Mouse (Mus musculus) gastrocnemius, postnatal 14 days (tissue): ENCODE data around the gene Tcf23. TPM values are rescaled to one million over a fixed set of nuclear protein-coding genes. Genes with fewer than 3 reads are reported as not detected.
A peak's percentile ranks its signal among the peaks of the same experiment; 100 is the strongest.

Source experiments
- DNase-seq: peaks from one replicate; pipeline ENCODE4 v3.0.0; 2021; ENCODE audit warnings: mixed read lengths
- intact Hi-C: fragments of 180-260 bp; cut with DNase I; formaldehyde crosslinking; loops from one replicate; pipeline ENCODE4 v1.15.1; 2025; ENCODE audit warnings: low total_unique reads
- long read RNA-seq, 2 experiments: library from polyadenylated mRNA; stranded (forward); transcript quantifications; one replicate each; pipeline ENCODE4 v2.0.0; 2021
- total RNA-seq, 2 experiments: library from RNA; stranded (reverse); gene quantifications; 2 replicates each; pipeline ENCODE4 v1.2.3; 2021

Tcf23 gene
- under 1 TPM; 0.35 to 0.66 TPM for total RNA-seq
- long read RNA-seq, experiment 1, full-length matches to known transcripts = 1 of 1 reads
- long read RNA-seq, experiment 1, partial matches to known transcripts = 0 of 1 reads
- long read RNA-seq, experiment 1, other reads (novel, unspliced or antisense) = 0 of 1 reads
- long read RNA-seq, experiment 2, full-length matches to known transcripts = 1 of 1 reads
- long read RNA-seq, experiment 2, partial matches to known transcripts = 0 of 1 reads
- long read RNA-seq, experiment 2, other reads (novel, unspliced or antisense) = 0 of 1 reads

DNA sequence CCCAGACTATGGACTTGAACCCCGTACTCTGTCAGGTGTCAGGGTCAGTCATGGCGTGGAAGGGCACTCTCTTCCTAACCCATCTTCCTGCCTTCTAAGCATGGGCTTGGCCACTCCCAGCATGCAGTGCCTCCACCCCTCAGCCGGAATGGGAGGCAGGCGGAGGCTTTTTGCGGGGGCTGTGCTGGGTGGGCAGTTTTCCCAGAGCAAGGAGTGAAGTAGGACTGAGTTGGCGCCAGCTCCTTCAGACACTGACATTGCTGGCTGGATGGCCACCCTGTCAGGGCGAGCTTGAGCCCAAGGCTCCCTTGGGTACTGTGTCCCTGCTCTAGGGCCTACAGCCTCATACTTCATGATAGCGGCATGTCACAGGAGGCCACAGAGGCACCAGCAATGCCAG, at the start of gene Tcf23:
TSS of gene Tcf23 (plus strand) at position 247 of the 400 bp plus-strand sequence.
- intact Hi-C loops = no loop called here
- DNase-seq = peak; percentile 62

DNA sequence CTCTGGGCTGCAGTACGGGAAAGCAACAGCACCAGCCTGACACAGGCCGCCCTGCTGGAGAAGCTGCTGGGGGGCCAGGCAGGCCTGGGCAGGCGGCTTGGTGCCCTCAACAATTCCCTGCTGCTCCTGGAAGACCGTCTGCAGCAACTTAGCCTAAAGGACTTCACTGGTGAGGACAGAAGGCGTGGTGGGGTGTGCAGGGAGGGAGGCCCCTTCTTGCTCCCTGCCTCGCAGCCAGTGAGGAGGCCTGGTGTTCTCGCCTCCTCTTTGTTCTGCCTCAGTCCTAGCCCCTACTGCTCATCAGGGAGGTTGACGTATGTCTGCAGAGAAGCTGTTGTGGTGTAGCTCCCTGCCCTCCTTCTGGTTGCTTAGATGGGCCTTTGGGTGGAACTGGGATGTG, 49.8 kb upstream of the Tcf23 start:
- intact Hi-C loops = loop anchor here (5.0 kb wide), 1 partner anchor 41 kb away; no protein-coding TSS in a partner anchor
- DNase-seq = no peak

DNA sequence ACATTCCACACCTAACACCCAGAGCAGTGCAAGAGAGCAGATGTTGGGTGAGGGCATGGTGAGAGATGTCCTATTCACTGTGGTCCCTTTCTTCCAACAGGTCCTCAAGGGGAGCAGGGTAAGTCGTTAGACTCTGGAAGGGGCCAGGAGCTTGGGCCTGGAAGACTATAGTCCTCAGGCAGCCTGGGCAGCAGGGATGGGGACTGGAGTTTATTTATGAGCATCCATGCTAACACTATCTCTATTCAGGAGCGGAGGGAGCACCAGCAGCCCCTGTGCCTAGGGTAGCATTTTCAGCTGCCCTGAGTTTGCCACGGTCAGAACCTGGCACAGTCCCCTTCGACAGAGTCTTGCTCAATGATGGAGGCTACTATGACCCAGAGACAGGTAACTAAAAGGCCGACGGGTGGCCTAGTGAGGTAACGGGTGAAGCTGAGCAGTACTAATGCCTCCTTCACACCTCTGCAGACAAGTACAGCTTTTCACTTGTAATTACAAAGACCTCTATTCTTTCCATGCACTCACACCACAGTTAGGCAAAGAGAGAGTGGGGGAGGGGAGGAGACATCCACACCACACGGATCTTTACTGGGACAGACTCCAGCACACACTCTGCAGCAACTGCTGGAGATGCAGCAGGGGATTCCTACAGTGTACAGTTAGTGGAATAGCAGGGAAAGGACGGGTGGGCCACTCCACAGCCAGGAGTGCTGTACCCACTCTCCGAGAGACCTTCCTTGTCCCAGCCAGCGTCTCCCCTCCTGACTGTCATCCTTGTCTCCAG, 48.4 kb upstream of the Tcf23 start:
- intact Hi-C loops = loop anchor here (5.0 kb wide), 1 partner anchor 43 kb away; no protein-coding TSS in a partner anchor

GRCm38 (mm10) chr5:30920621-30921020, 47.8 kb upstream of the Tcf23 start:
- no peak for DNase-seq
- intact Hi-C loops = no loop called here

More for the DNA sequence above, 48.4 kb upstream of the Tcf23 start:
- no peak for DNase-seq

DNA sequence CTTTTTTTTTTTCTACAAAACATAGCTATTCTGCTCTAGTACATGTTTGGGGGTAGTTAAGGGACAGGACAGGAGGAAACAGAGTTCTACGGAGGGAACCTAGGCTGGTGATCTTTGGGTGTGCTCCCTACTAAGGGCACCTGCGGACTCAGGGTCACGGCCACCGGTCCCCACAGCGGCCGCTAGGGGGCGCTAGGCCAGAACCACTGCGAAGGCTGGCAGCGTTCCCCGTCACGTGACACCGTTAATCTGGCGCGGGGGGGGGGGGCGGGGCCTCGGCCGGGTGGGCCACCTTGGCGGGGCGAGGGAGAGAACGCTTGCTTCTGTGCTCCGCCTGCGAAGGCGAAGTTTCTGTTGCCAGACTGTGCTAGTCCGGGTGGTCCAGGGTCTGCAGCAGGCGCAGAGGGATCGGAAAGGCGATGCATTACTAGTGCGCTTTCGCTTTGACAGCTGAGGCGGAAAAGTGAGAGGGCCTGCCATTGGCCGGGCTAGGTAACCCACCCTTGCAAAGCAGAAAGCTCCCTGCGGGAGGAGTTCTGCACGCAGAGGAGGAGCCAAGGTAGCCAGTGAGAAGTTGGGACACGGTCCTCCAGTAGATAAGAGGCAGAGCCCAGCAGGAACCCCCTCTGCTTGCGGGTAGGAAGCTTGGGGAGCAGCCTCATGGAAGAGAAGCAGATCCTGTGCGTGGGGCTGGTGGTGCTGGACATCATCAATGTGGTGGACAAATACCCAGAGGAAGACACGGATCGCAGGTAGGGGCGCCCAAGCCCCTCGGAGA, 47.0 kb upstream of the Tcf23 start, which contains the start of gene Khk:
TSS of gene Khk (plus strand) at position 176 of the 778 bp plus-strand sequence.
- intact Hi-C loops = no loop called here
- DNase-seq = peak; percentile 91

DNA sequence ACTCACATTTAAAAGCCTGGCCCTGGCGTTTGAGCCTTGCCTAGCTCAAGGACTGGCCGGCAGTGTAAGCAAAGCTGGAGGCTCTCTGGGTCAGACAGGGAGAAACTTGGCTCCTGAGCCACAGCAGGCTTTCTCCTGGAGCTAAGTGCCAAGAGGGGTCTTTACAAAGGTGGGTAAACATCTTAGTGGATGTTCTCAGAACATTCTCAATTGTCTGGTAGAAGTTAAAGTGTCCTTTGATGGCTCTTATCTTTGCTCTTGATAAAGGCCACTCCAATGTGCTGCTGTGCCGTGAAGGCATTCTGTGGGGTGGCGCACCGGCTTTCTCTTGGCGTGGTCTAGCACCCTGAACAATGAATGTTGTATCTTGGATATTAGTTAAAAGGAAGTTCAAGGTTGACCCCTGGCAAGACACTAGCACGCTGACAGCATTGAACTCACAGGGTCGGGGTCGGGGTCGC, 45.9 kb upstream of the Tcf23 start:
- intact Hi-C loops = no loop called here
- DNase-seq = no peak

- DNase-seq = no peak
- intact Hi-C loops = no loop called here
Observed at GRCm38 (mm10) chr5:30923119-30923518, 45.3 kb upstream of the Tcf23 start.

GRCm38 (mm10) chr5:30924614-30925013, 43.8 kb upstream of the Tcf23 start:
- intact Hi-C loops = loop anchor here (5.0 kb wide), 1 partner anchor 78 kb away; no protein-coding TSS in a partner anchor
- DNase-seq = no peak

GRCm38 (mm10) chr5:30925217-30925616, 43.2 kb upstream of the Tcf23 start:
- intact Hi-C loops = loop anchor here (5.0 kb wide), 1 partner anchor 77 kb away; no protein-coding TSS in a partner anchor
- DNase-seq = no peak

GRCm38 (mm10) chr5:30926073-30926472, 42.4 kb upstream of the Tcf23 start:
- intact Hi-C loops = loop anchor here (5.0 kb wide), 1 partner anchor 76 kb away; no protein-coding TSS in a partner anchor
- no peak for DNase-seq

DNA sequence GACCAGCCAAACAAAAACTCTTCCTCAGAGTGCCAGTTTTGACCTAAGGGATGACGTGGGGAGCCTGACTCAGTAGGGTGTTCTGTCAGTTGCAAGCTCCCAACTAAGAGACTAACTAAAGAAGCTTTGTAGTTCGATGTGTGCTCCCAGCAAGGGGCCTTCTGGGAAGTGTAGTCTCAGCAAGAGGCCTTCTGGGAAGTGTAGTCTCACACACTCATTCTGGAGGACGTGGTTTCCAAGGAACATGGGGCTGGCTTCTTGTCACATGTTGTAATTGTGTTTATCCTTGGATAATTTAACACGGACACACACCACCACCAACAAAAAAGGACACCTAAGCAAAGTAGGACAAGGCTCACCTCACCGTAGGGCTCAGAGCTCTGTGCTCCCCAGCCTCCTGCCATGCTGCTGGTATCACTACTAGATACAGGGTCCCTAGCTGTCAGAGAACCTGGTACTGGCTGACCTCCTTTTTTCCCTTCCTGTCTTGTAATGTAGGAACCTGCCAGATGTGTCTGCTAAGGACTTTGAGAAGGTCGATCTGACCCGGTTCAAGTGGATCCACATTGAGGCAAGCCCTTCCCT, 40.4 kb upstream of the Tcf23 start:
- DNase-seq = no peak
- intact Hi-C loops = loop anchor here (5.0 kb wide), 1 partner anchor 74 kb away; no protein-coding TSS in a partner anchor

- DNase-seq = peak; percentile 77
- intact Hi-C loops = no loop called here
Observed at GRCm38 (mm10) chr5:30930121-30930520, 38.3 kb upstream of the Tcf23 start.

GRCm38 (mm10) chr5:30930846-30931245, 37.6 kb upstream of the Tcf23 start:
- intact Hi-C loops = no loop called here

GRCm38 (mm10) chr5:30931378-30931777, 37.1 kb upstream of the Tcf23 start:
- intact Hi-C loops = no loop called here
- DNase-seq = peak; percentile 62

More at GRCm38 (mm10) chr5:30930846-30931245, 37.6 kb upstream of the Tcf23 start:
- DNase-seq = no peak

DNA sequence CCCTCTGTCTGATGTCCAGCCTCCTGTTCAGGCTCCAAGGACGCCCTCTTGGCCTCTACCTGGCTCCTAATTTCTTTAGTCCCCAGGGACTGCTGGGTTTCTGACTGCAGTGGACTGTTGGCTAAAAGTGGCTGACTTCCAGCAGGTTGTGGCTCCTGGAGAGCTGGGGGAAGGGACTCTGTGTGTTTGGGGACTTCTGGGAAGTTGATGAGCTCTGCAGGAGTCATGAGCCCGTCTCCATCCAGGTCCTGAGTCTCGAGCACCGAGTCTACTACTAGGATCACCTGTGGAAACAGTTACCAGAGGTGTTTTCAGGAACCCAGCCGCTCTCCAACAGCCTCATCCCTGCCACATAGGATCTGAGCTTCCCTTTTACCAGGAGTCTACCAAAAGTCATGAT, 34.8 kb upstream of the Tcf23 start:
- intact Hi-C loops = no loop called here
- no peak for DNase-seq

DNA sequence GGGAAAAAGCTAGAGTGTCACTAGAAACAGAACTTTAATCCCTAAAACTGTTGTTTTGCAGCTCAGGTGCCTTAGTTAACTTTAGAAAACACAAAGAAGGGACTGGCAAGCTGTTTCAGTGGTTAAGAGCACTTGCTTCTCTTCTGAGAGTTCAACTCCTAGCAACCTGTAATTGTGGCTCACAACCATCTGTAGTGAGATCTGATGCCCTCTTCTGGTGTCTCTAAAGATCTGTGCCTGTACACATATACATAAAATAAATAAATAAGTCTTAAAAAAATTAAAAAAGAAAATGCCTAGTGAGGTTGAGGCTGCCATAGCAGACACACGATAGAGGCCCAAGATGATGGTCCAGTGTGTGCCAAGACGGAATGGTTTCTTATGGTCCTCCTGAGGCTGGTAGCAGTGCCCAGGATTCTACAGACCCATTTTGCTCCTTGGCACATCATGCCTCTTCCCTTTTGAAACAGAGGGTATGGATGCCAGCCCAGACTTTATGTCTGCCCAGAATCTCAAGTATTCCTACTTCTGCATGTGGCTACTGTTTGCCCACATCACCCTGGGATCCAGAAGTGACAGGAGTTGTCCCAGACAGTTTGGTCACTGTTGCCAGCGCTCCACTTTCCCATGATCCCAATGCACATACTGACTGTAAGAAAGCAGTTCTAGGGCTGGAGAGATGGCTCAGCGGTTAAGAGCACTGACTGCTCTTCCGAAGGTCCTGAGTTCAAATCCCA, 33.6 kb upstream of the Tcf23 start:
- DNase-seq = no peak
- intact Hi-C loops = no loop called here

DNA sequence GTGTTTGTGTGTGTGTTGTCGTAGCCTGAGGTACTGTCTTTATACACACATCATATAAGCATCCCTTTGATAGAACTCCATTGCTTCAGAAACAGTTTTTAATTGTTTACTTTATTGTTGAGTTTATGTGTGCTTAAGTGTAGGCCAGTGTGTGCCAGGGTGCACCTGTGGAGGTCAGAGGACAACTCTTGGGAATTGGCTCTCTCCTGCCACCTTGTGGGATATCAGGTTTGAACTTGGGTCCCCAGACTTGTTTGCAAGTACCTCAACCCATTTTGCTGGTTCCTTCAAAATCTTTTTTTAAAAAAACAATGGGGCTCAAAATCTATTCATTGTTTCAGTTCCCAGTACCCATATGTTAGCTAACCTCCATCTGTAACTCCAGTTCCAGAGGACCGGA, 25.5 kb upstream of the Tcf23 start:
- intact Hi-C loops = no loop called here
- DNase-seq = no peak

GRCm38 (mm10) chr5:30944344-30944743, 24.1 kb upstream of the Tcf23 start:
- intact Hi-C loops = no loop called here

More at GRCm38 (mm10) chr5:30944344-30944743, 24.1 kb upstream of the Tcf23 start:
- DNase-seq = no peak
